Mouse (Mus musculus): ENCODE data around the gene Ptprq.

DNA sequence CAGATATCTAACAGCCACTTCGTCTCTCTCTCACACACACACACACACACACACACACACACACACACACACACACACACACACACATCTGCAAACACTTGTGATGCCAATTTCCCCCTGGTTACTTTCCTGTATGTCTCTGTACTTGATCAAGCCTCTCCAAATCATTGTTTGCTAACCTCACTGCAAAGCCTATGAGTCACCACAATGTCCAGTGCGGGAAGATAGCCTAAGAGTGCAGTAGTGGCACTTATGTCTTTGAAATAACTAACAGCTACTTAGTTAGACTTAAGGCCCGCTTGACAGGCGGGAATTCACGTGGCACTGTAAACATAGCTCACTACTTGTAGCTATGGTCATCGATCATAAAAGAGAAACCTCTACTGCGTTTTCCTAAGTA is 252.0 kb downstream of the Ptprq start:
- TF ChIP-seq ZNF384 (IDR thresholded peaks at IDR 0.05; ENCODE audit: low read depth, low read length) (no peak), MAFK (IDR thresholded peaks at IDR 0.05; ENCODE audit: insufficient read depth, low read depth, low read length) (no peak), ZC3H11A (IDR thresholded peaks at IDR 0.05; ENCODE audit: borderline replicate concordance, low read depth, low read length) (no peak)
